Mouse (Mus musculus): ENCODE results near the gene Nfs1.
"Not testable (repeated sequence)": the region's sequence is repeated elsewhere in the genome, so short reads cannot be mapped to it uniquely, and the experiment has no call there.

Nfs1 gene

DNA sequence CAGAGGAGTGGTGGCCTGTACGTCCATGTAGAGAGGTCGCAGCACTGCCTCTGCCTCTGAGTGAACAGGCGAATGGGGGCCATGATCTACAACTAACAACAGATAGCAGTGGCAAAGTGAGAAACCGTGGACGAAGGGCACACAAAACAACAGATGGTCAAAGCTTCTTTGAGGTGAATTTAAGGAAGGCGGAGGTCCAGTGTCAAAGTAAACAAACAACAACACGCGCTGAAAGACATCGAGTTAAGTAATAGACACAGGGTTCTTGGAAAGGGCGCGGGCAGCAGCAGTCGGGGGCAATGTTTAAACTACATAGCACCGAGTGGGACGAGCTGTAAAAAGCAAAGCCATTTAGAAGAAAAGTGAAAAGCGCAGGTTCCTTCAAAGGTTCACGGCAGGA, 619 bp downstream of the Nfs1 start:
- peak in 1 of 2 experiments; percentile 14 for DNase-seq

DNA sequence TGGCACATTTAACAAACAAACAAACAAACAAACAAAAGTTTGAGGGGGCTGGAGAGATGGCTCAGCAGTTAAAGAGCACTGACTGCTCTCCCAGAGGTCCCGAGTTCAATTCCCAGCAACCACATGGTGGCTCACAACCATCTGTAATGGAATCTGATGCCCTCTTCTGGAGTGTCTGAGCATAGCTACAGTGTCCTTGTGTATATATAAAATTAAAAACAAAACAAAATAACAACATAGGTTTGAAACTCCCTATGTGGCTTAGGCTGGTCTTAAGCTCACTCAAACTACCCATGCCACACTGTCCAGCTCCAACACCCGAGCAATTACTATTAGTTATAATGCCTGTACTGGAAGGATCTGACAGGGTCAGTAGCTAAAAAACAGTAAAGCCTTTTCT, 1.2 kb downstream of the Nfs1 start:
- peak in 1 of 2 experiments; percentile 15 for DNase-seq

DNA sequence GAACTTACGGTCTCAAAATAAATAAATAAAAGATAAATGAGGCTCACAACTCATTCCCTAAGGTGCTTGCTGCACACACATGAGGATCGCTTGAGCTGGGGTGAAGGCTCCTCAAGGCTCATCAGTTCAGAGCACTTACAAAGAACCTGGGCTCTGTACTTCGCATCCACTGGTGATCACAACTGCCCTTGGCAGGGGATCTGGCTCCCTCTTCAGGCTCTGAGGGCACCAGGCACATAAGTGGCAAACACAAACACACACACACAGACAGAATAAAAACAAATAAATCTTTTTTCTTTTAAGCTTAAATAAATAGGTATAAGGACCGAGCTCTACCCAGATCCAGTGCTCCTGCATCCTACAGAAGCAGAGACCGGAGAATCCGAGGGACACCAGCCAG, 8.3 kb downstream of the Nfs1 start:
- DNase-seq: no peak

DNA sequence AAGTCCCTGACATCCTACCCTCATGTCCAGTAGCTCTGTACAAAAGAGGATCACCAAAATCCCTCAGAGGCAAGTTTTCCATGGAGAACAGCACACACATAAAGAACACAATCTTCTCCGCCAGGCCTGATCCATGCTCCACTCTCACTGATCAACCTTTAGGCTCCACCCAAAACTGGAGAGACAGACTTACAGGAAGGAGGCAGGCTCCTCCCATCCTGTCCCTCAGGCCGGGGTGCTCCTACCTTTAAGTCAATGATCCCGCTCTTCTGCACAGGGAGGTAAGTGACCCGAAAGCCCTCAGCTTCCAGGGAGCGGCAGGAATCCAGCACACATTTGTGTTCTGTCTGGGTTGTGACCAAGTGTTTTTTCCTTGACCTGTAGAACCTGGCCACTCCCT, 9.8 kb downstream of the Nfs1 start:
- DNase-seq: no peak

DNA sequence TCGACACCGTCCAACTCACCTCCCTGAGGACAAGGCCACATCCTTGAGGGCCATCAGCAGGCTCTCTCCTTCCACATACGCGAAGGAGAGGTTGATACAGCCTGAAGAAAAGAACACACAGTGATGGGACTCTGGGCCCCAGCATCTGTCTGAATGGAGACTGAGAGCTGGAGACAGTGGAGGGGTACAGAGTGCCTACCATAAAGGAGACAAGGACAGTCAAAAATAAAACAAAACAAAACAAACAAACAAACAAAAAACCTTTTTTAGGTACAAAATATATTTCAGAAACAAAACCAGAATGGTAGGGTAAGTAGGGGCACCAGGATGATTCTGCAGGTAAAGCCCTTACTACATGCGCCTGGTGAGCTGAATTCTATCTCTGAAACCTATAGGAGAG, 17.0 kb downstream of the Nfs1 start, which contains the start of gene Gm28036:
Gm28036 (minus strand) TSS at position 101 of the 400 bp plus-strand sequence.
- no peak for DNase-seq

DNA sequence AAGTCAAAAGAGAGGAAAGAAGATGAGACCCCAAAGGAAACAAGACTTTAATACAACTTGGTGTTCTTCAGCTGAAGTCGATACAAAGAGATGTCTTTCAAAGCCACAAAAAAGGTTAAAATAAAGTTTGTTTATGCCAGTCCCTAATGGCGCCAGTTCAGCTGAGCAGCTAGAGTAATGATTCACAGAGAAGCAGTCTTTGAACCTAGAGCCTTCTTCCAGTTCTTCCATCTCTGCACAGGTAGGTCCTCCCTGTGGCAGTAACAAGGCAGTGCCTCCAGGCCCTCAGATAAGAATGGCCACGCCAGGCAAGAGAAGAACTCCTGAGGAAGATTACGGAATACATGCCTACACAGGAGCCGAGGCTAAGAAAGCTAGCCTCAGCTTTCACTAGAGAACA, 20.3 kb downstream of the Nfs1 start:
- DNase-seq: peak; percentile 39 to 42

DNA sequence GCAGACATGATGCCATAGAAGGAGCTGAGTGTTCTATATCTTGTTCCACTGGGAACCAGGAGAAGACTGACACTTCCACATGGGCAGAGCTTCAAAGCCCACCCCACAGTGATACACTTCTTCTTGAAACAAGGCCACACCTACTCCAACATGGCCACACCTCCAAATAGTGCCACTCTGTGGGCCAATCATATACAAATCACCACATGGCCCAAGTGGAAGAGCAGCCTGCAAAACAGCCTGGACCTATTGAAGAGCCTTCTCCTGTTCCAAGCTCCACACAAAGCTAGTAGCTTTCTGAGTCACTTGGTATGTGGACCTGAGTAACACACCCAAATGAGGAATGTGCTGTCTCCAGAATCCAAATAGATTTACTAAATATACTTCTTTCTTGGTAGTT, 24.4 kb downstream of the Nfs1 start:
- DNase-seq: no peak

DNA sequence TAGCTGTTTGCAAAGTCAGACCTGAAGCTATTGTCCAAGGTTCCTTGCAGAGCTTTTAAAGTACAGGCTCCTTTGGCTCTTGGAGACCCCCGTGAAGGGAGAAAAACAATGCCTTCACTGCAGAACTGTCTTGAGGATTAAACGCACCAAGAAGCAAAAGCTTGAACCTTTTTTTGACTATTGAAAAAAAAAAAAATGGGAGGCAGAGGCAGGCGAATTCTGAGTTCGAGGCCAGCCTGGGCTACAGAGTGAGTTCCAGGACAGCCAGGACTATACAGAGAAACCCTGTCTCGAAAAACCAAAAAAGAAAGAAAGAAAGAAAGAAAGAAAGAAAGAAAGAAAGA, 31.9 kb downstream of the Nfs1 start:
- not testable (repeated sequence) for DNase-seq

DNA sequence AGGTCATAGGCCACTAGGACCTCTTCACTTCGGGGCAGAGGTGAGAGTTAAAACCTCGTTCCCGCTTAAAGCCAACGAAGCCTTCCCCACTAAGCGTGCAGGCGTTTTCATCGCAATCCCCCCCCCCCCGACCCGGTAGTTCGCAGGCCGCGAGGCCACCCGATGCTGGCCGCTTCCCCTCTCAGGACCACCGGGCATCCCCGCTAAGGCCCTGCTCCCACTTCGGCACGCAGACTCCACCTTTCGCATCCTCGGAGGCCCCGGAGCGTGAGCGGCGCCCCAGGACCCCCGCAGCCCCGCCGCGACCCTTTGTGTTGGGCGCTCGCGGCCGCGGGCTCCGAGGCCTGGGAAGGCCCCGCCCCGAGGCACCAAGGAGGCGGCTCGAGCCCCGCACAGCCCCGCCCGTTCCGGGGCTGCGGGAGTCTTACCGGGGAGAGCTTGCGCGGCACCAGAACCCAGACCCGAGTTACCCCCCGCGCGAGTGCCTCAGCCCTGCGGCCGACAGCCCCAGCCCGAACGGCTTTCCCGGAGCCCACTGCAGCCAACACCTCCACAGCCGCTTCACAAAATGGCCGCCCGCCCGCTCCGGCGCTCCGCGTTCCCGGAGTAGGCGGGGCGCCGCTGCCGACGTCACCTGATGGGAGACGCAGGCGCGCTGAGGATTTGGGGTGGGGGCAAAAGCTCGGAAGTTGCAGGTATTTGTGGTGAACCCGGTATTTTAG, 32.5 kb downstream of the Nfs1 start, which contains the start of the genes Cpne1 and Rbm12:
Cpne1 (minus strand) TSS at position 608 of the 722 bp plus-strand sequence.
Rbm12 (minus strand) TSS at position 621 of the 722 bp plus-strand sequence.
- DNase-seq: peak; percentile 90 to 96

DNA sequence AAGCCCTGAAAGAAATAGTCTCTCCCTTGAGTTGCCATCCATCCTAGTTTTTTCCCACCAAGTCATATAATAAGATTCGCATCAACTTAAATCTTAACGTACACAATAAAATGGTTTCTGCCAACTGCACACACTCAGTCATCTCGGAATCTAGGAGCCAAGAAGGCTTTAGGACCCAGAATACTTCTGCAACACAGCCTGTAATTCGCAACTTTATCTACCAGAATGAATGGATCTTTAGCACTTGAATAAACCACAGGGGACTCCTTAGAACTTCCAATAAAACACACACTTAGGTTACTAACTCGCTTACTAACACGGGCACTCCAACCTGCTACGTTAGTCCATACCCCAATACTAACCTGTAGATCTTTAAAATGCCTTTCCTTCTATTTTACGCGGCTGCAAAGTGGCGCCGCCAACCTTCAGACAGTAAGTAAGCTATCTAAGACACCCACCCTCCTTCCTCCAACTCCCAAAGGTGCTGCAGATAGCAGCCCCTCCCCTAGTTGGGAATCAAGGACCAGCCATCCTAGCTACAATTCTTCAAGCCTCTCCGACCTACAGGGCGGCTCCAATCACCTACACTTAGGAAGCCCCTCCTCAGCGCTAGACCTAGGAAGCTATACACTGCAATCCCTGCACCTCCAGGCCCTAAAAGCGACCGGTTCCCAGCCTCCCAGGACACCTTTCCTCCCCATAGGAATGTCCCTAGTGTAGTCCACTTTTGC, 33.2 kb downstream of the Nfs1 start:
- peak in 1 of 2 experiments; percentile 16 for DNase-seq

DNA sequence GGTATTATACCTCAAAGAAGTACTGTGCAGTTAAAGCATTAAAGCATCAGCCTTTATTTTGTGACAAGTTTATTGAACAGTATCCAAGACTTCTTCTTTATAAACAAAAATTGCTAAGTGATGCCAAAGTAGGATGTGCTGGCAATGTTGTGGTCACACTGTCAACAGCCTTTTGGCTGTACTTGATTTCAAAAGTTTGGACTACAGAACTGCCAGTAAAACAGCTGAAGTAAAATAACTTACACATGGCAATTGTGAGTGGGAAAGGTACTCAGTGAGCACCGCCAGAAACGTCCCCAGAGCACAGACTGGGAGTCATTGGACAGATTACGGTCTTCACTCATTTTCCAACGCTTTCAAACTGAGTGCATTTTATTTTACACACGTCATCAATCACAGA, 52.1 kb downstream of the Nfs1 start:
- no peak for DNase-seq

DNA sequence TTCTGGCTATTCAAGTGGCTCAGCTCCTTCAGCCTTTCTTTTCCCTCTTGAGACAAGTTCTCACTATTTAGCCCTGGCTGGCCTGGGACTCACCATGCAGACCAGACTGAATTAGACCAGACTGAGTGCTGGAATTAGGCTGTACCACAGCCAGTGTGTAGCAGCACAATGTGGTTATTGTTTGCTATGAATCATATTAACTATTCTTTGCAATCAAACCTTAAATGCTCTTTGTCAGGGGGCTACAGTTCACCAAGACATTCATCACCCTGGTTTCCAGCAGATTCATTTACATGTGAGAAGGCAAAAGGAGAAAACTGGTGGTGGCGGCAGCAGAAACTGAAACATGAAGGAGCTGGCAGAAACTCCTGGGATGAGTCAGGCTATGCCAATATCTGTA, 54.2 kb downstream of the Nfs1 start:
- DNase-seq: no peak

DNA sequence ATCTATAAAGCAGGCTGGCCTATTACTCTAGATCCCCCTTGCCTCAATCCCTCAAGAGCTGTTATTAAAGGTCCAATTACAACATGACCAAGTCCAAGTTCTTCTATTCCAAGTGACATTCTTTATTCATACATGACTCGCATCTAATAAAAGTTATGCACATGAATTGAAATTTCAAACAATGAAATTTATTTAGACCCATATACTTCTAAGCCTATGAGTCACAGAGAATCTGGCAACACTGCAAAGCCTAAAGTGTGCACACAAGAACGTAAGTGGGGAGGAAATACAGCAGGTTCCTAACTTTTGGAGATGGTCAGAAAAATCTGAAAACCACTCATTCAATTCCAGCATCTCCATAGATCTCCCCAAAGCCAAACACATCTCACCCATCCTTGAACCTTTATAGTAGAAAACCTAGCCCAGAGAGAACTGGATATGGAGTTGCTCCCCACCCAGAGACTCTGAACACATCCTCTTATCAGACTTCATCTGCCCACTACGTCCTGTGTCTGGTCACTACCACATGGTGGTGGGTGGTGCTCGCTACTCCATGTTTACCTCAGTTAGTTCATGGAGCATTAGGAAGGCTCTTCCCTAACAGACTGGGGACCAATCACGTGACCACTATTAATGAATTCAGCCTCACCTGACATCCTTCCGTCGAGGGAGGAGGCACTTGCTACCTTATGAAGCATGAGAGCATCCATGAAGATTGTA, 56.4 kb downstream of the Nfs1 start:
- DNase-seq: no peak

DNA sequence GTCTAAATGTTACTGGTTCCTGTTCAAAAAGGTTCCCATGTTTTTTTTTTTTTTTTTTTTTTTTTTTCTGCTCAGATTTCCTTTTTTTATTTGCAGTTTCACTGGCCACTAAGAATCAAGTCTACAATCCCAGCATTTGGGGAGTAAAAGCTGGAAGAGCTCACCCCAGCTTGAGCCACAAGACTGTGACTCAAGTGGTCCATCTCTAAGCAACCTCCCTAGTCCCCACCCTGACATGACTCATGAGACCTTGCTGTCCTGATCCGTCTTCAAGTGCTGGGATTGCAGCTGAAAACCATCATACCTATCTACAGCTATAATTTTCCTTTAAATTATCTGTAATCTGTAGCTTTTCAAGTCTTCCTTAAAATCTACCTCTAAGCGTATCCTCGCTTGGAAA, 59.4 kb downstream of the Nfs1 start:
- no peak for DNase-seq

DNA sequence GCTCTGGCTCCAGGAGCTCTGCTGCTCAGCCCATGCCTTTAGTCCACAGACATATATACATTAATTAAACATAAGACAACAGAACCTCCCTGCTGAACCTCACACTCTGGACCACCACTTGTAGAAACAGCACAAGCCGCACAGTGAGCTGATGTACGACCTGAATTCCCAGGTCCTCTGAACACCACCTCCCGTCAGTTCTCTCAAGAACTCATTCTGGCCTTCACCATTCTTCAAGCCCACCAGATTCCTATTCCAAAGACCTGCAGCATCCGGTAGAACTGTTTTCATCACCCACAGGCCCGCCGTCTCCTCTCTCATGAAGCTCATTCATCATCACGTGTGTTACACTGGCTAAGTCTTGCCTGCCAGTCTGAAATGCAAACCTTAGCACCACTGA, 63.6 kb downstream of the Nfs1 start:
- DNase-seq: no peak

DNA sequence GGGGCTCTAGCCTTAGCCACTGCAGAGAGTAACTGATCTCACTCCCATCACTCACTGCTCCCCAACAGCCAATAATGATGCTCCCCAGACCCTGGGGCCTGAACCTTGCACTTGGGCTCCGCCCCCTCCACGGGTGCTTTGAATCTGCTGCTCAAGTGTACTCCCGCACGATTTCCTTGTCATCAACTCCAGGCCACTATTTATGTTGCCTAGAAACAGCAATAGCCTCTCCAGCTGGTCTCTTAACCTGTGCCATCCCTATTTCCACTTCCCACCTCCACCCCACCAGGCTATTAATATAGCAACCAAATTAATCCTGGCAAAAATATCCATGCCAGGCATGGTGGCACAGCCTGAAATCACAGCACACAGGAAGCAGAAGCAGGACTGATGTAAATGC, 64.3 kb downstream of the Nfs1 start:
- peak; percentile 9 to 38 for DNase-seq

DNA sequence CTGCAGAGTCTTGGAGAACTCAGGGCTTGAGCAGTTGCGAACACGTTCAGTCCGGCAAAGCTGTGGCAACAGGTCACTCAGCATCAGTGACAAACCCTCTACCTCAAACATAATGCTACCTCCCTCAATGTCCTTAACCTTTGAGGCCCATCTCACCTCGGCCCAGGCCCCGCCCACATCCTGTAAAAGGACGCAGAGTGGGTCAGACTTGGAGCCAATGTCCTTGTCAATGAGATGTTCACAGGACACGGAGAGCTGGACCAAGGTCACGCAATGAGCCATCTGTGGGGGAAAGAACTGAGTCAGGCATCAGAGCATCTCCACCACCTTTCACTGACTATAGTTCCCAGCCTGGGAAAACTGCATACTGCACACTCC, 64.8 kb downstream of the Nfs1 start:
- DNase-seq: no peak

DNA sequence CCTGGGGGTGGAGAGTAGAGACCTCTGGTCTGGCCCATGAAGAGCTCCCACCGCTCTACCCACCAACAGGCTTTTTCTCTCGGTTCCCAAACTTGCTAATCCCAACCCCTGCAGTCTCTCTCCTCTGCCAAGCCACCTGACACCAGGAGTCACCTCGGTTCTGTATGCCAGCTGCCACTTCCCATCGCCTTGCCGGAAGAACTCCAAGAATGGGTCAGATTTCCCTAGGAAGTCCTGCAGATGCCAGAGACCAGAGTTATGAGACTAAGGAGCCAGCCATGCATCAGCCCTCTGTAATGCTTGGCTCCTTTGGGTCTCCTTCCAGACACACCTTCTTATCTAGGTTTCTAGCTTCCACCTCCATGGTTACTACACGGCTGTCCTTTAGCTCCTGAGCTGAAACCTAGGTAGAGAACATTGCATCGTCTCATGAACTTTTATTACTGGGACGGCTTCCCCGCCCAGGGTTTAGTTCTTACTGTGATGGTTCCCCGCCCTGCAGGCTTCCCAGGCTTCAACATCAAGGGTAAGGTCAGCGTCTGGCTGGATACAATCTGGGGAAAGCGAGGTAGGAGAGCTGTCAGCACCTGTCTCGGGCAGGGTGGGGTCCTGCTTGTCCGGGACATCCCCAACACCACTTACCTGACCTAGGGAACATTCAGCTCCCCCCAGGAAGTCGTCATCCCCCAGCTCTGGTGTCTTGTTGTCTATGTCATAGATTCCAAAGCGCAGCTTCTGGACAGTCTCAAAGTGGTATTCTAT, 65.4 kb downstream of the Nfs1 start:
- DNase-seq: no peak

DNA sequence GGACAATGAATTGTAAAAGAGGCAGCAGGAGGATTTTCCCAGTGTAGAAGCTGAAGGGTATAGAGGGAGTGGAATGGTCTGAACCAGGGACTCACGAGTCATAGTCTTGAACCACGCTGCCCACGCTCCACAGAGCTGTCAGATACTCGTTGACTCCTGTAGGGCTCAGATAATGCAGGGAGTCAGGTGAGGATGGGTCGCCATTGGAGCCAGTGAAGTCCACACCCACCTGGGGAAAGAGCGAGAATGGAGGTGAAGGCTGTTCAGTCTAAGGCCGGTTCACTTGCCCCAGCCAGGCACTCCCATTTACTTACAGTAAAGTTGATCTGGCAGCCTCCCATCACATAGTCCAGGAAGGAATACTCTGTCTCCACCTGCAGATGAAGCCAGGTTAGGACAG, 66.5 kb downstream of the Nfs1 start:
- DNase-seq: peak; percentile 14 to 25

DNA sequence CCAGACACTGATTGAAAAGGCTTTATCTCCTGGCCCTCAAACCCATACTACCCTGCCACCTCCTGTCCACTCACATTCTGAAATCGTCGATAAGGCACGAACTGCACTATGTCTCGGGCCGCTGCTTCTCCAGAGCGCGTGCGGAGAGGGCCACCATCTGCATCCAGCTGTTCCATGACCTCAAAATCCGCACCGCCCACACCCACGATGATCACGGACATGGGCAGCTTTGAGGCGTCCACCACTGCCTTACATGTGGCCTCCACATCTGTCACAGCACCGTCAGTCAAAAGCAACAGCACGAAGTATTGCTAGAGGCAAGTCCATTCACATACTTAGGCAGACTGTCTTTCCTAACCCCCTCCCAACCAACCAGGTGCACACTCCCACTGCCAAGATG, 70.3 kb downstream of the Nfs1 start:
- DNase-seq: no peak

Measured in kidney, postnatal 36 days (tissue).